Mouse (Mus musculus) hindbrain, embryonic 14.5 days (tissue): Measurements from ENCODE around the gene Epb41l1. TPM values are rescaled to one million over a fixed set of nuclear protein-coding genes. Genes with fewer than 3 reads are reported as not detected.

Experiments used
- ATAC-seq: fragments of 200-750 bp; cut with Nextera tagmentation; 2 replicates; pipeline ENCODE4 v1.8.0; 2017; ENCODE audit warnings: moderate number of reproducible peaks, mild to moderate bottlenecking, moderate TSS enrichment, moderate library complexity; ENCODE audit not compliant: low FRiP score
- DNase-seq: peaks from one replicate; pipeline ENCODE4 v3.0.0-alpha.2; 2015; ENCODE audit warnings: low spot score
- H3K27ac ChIP-seq: fragments of 300-500 bp; sonication (generic); 2 replicates; pipeline ENCODE4 v1.5.1; 2014; ENCODE audit warnings: mild to moderate bottlenecking, moderate library complexity
- H3K27me3 ChIP-seq: fragments of 300-500 bp; sonication (generic); 2 replicates; pipeline ENCODE4 v1.6.1; 2014; ENCODE audit warnings: mild to moderate bottlenecking, low read length, mixed read lengths; ENCODE audit not compliant: control insufficient read depth, insufficient read depth
- H3K36me3 ChIP-seq: fragments of 300-500 bp; sonication (generic); replicated peaks from 2 replicates; pipeline ENCODE4 v1.6.1; 2014; ENCODE audit not compliant: control insufficient read depth, insufficient read depth
- H3K4me1 ChIP-seq: fragments of 300-500 bp; sonication (generic); replicated peaks from 2 replicates; pipeline ENCODE4 v1.6.1; 2014; ENCODE audit warnings: antibody characterized with exemption, low read length, mixed read lengths; ENCODE audit not compliant: control insufficient read depth, insufficient read depth
- H3K4me2 ChIP-seq: fragments of 300-500 bp; sonication (generic); replicated peaks from 2 replicates; pipeline ENCODE4 v1.6.1; 2014; ENCODE audit warnings: mild to moderate bottlenecking, moderate library complexity
- H3K4me3 ChIP-seq: fragments of 300-500 bp; sonication (generic); replicated peaks from 2 replicates; pipeline ENCODE4 v1.5.1; 2014; ENCODE audit warnings: mild to moderate bottlenecking, low read length
- H3K9ac ChIP-seq: fragments of 300-500 bp; sonication (generic); 2 replicates; pipeline ENCODE4 v1.6.1; 2014
- H3K9me3 ChIP-seq: fragments of 300-500 bp; sonication (generic); 2 replicates; pipeline ENCODE4 v1.6.1; 2016; ENCODE audit warnings: low read length; ENCODE audit not compliant: control insufficient read depth
- WGBS: fragments of 180-500 bp; shearing (Covaris S2); extraction: QIAGEN DNeasy Blood & Tissue Kit; methylation state at CpG from one replicate; pipeline ENCODE4 v1.1.7; 2014; 5-methylcytosine and 5-hydroxymethylcytosine counted together
- polyA plus RNA-seq: library from polyadenylated mRNA; unstranded; fragments of >200 nt; fragmentation: Nextera tagmentation; extraction: Ambion mirVana; gene quantifications from 2 replicates; pipeline ENCODE4 v1.2.1, GENCODE M21; 2014

Epb41l1 gene
- polyA plus RNA-seq, 1 experiment from 2014 or later: 19.5 TPM

DNA sequence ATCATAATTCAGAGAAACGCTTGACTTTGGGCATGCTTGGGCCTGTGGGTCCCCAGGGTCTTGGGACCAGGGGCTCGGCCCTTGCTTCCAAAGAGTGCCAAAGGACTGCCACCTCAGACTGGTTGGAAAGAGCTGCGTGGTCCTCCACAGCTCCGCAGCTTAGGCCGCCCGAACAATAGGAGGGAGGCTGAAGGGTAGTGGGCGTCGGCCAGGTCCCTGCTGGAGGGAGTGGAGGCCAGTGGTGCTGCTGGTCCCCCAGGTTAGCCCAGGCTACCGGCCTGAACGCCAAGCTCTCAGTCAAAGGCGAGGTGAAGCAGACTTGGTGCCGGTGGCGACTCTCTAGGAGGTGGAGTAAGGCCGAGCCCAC lies 399 bp upstream of the Epb41l1 start:
- WGBS: 5% methylated on average over 14 of the region's 14 CpGs
- Histone ChIP-seq H3K4me1 (peaks cover 26% of the 10 kb centered on the region; the same call in 1 of the 2 replicates), H3K27ac (peak overlapping the region; percentile 93), H3K36me3 (no peaks in the 10 kb centered on the region), H3K27me3 (no peaks in the 10 kb centered on the region), H3K4me2 (peak overlapping the region; percentile 68), H3K9me3 (no peaks in the 10 kb centered on the region), H3K4me3 (peak overlapping the region; percentile 87), H3K9ac (peak overlapping the region; percentile 91)
- DNase-seq (no peak), ATAC-seq (peak; percentile 36)

DNA sequence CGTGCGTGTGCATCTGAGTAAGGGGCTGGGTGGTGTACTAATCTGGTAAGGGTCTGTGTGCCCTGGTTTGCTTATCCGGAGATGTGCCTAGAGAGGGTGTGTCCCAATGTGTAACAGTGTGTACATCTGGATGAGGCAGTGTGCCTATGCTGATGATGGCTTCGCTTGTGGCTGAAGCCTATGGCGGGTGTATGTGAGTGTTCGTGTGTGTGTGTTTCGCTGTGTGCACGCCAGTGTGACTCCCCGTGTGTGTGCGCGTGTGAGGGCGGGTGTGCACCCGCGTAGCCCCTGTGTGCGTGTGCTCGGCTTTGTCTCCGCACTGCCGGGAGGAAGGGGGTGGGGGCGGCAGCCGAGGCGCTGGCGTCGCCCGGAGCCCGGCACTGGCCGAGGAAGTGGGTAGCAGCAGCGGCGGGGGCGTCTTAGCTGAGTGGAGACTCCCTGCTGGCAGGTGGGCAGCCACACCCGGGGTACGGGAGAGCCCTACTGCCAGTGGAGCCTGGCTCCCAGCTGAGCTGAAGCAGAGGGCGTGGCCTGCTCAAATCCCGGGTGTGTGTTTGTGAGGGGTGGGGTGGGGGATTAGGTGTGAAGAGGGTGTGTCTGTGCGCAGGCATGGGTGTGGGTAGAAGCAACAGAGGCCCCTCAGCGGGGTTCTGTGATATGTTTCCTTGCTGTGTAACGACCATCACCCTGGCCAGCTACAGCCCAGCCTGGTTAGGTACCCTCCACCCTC lies 837 bp downstream of the Epb41l1 start:
- Histone ChIP-seq H3K9ac (peak overlapping the region; percentile 91), H3K9me3 (no peaks in the 10 kb centered on the region), H3K27ac (peak overlapping the region; percentile 93), H3K4me2 (peak overlapping the region; percentile 68), H3K4me1 (peaks cover 30% of the 10 kb centered on the region; the same call in 1 of the 2 replicates), H3K36me3 (no peaks in the 10 kb centered on the region), H3K4me3 (peak overlapping the region; percentile 87), H3K27me3 (no peaks in the 10 kb centered on the region)
- DNase-seq (peak; percentile 67), ATAC-seq (peak; percentile 77)
- under 1% methylated on average over 36 of the region's 36 CpGs for WGBS

DNA sequence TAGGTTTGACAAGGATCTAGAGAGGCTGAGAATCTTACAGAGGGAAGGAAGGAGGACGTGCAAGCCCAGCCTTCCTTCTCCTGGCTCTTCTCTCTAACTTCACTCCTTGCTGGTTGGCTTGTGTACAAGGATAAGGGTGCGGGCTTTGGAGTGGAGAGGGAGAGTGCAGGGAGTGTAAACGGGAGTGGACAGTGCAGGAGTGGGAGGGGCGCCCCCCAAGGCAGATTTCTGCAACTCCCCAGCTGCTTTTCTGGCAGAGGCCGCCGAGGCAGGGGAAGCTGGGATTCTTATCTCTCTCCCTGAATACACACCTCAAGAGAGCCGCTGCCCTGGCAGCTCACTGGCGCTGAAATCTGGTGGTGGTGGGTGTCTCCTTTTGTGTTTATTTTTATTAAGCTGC lies 1.9 kb downstream of the Epb41l1 start:
- DNase-seq (no peak), ATAC-seq (no peak)
- Histone ChIP-seq H3K36me3 (no peaks in the 10 kb centered on the region), H3K9ac (peak overlapping the region; percentile 91), H3K9me3 (no peaks in the 10 kb centered on the region), H3K4me1 (peaks cover 30% of the 10 kb centered on the region; the same call in 1 of the 2 replicates), H3K4me3 (peak overlapping the region; percentile 87), H3K4me2 (peak overlapping the region; percentile 68), H3K27ac (peak overlapping the region; percentile 93), H3K27me3 (no peaks in the 10 kb centered on the region)
- WGBS: 13% methylated on average over 7 of the region's 8 CpGs

GRCm38 (mm10) chr2:156423672-156424071 lies 3.0 kb downstream of the Epb41l1 start:
- Histone ChIP-seq H3K4me2 (peak overlapping the region; percentile 68), H3K27me3 (no peaks in the 10 kb centered on the region), H3K4me3 (no peak overlapping the region), H3K9me3 (no peaks in the 10 kb centered on the region), H3K36me3 (no peaks in the 10 kb centered on the region), H3K9ac (no peak overlapping the region), H3K27ac (no peak overlapping the region), H3K4me1 (peaks cover 30% of the 10 kb centered on the region; the same call in 1 of the 2 replicates)
- DNase-seq: no peak
- no peak for ATAC-seq
- WGBS: 90% methylated on average over 4 of the region's 4 CpGs

DNA sequence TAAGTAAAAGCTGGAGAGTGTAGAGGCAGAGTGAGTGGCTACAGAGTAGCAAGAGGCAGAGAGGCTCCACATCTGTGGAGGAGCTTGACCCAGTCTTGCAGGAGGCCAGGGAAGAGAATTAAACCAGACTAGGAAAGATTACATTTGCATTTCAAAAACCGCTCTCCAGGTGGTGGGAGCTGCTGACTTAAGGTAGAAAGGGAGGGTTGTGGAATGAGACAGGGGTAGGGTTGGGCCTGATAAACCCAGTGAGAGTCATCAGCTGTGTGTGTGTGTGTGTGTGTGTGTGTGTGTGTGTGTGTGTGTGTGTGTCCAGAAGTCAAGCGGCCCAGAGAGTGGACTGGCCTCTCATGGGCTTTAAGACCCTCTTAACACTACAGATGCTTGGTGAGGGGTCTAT lies 4.9 kb downstream of the Epb41l1 start:
- no peak overlapping the region for H3K4me2 ChIP-seq
- ATAC-seq (no peak), DNase-seq (no peak)
- H3K27ac ChIP-seq: no peak overlapping the region
- no peaks in the 10 kb centered on the region for H3K9me3 ChIP-seq
- H3K27me3 ChIP-seq: no peaks in the 10 kb centered on the region
- H3K9ac ChIP-seq: no peak overlapping the region
- H3K36me3 ChIP-seq: no peaks in the 10 kb centered on the region
- WGBS: 25% methylated on average over 2 of the region's 2 CpGs
- H3K4me1 ChIP-seq: peaks cover 24% of the 10 kb centered on the region; the same call in 1 of the 2 replicates
- H3K4me3 ChIP-seq: no peak overlapping the region

DNA sequence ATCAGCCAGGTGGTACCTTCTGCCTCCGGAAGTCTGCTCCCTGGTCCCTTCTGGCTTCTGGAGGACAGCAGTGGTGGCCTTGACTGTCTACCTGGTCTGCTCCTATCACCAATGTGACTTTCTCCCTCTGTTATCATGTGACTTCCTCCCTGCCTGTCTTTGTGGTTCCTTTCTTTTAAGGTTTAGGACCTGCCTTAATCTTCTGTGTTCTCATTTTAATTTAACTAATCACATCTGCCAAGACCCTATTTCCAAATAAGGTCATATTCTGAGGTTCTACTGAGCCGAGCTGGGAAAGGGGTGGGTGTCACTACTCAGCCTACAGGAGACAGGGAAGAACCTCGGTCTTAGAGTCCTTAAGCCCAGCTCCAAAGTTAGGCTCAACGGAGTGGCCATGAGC lies 5.4 kb downstream of the Epb41l1 start:
- no peak for DNase-seq
- Histone ChIP-seq H3K4me3 (no peak overlapping the region), H3K27ac (no peak overlapping the region), H3K4me2 (no peak overlapping the region), H3K9ac (no peak overlapping the region), H3K4me1 (peaks cover 24% of the 10 kb centered on the region; the same call in 1 of the 2 replicates), H3K36me3 (no peaks in the 10 kb centered on the region), H3K9me3 (no peaks in the 10 kb centered on the region), H3K27me3 (no peaks in the 10 kb centered on the region)
- WGBS: 73% methylated on average over 4 of the region's 4 CpGs
- ATAC-seq: no peak

DNA sequence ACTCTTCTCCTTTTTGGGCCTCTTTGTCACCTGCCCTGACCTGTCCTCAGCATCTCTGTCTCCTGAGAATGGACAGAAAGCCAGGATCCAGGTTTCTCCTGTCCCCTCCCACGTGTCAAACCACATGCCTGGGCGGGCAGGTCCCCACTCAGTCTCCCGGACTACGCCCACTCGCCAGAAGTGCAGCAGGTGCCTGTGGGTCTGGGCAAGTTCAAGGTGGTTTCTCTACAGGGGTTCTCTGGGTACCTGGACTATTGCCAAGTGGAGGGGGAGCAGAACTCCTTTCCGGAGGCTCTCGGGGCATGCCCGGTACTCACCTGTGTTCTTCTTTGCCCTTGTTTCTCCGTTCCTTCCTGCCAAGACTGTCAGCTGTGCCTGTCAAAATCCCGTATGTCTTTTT lies 9.1 kb downstream of the Epb41l1 start:
- DNase-seq (no peak), ATAC-seq (no peak)
- H3K27ac ChIP-seq: no peak overlapping the region

GRCm38 (mm10) chr2:156430326-156430725 lies 9.6 kb downstream of the Epb41l1 start:
- no peaks in the 10 kb centered on the region for H3K36me3 ChIP-seq
- H3K4me2 ChIP-seq: no peak overlapping the region
- H3K27ac ChIP-seq: no peak overlapping the region
- WGBS: 39% methylated on average over 4 of the region's 4 CpGs
- DNase-seq: no peak
- H3K4me3 ChIP-seq: no peak overlapping the region
- H3K9ac ChIP-seq: no peak overlapping the region
- ATAC-seq: no peak
- H3K4me1 ChIP-seq: peaks cover 9% of the 10 kb centered on the region; the same call in 1 of the 2 replicates
- no peaks in the 10 kb centered on the region for H3K27me3 ChIP-seq
- H3K9me3 ChIP-seq: no peaks in the 10 kb centered on the region

More for the DNA sequence above, 9.1 kb downstream of the Epb41l1 start:
- 77% methylated on average over 10 of the region's 10 CpGs for WGBS
- H3K27me3 ChIP-seq: no peaks in the 10 kb centered on the region
- H3K9ac ChIP-seq: no peak overlapping the region
- H3K4me1 ChIP-seq: peaks cover 14% of the 10 kb centered on the region; the same call in 1 of the 2 replicates
- no peaks in the 10 kb centered on the region for H3K9me3 ChIP-seq
- no peak overlapping the region for H3K4me3 ChIP-seq
- no peaks in the 10 kb centered on the region for H3K36me3 ChIP-seq
- no peak overlapping the region for H3K4me2 ChIP-seq

DNA sequence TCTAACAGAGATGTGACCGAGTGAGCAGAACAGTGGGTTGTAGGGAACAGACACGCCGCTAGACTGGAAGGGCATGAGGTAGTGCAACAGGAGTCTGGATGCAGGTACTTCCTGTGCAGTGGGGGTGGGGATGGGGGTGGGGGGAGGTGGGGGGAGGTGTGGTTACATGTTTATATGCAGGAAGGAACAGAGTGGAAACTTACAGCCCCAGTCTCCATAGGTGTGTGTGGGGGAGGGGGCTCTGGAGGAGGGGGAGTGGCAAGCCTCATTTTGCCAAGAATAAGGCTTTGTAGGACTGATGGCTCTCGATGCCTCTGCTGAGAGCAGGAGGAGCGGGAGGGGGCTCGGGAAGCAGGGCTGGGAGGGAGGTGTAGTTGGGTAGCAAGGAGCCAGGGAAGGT lies 10.7 kb downstream of the Epb41l1 start:
- DNase-seq (no peak), ATAC-seq (no peak)
- Histone ChIP-seq H3K4me2 (no peak overlapping the region), H3K4me1 (peaks cover 5% of the 10 kb centered on the region; the same call in 1 of the 2 replicates), H3K9me3 (no peaks in the 10 kb centered on the region), H3K9ac (no peak overlapping the region), H3K4me3 (no peak overlapping the region), H3K27me3 (no peaks in the 10 kb centered on the region), H3K27ac (no peak overlapping the region), H3K36me3 (no peaks in the 10 kb centered on the region)
- WGBS: 79% methylated on average over 6 of the region's 6 CpGs
